Mouse (Mus musculus) embryonic facial prominence, embryonic 14.5 days (tissue): ENCODE data around the gene Tom1l1. TPM values are rescaled to one million over a fixed set of nuclear protein-coding genes. Genes with fewer than 3 reads are reported as not detected.
A peak's percentile ranks its signal among the peaks of the same experiment; 100 is the strongest.

Experiments used
- ATAC-seq: fragments of 200-750 bp; cut with Nextera tagmentation; 2 replicates; pipeline ENCODE4 v1.8.0; 2017; ENCODE audit warnings: low read depth, moderate number of reproducible peaks, moderate TSS enrichment
- DNase-seq: peaks from one replicate; pipeline ENCODE4 v3.0.0-alpha.2; 2015; ENCODE audit warnings: low spot score
- H3K27ac ChIP-seq: fragments of 300-500 bp; sonication (generic); replicated peaks from 2 replicates; pipeline ENCODE4 v1.5.1; 2014; ENCODE audit warnings: low read depth, mild to moderate bottlenecking, low read length, moderate library complexity
- H3K27me3 ChIP-seq: fragments of 300-500 bp; sonication (generic); replicated peaks from 2 replicates; pipeline ENCODE4 v1.6.1; 2014; ENCODE audit warnings: low read length; ENCODE audit not compliant: control insufficient read depth, insufficient read depth
- H3K36me3 ChIP-seq: fragments of 300-500 bp; sonication (generic); 2 replicates; pipeline ENCODE4 v1.6.1; 2014; ENCODE audit warnings: low read length, mixed read lengths; ENCODE audit not compliant: control insufficient read depth, insufficient read depth
- H3K4me1 ChIP-seq: fragments of 300-500 bp; sonication (generic); 2 replicates; pipeline ENCODE4 v1.6.1; 2014; ENCODE audit warnings: antibody characterized with exemption, low read length; ENCODE audit not compliant: control insufficient read depth, insufficient read depth
- H3K4me2 ChIP-seq: fragments of 300-500 bp; sonication (generic); 2 replicates; pipeline ENCODE4 v1.6.1; 2014; ENCODE audit warnings: low read depth, mild to moderate bottlenecking, low read length, moderate library complexity, mixed read lengths
- H3K4me3 ChIP-seq: fragments of 300-500 bp; sonication (generic); 2 replicates; pipeline ENCODE4 v1.5.1; 2014; ENCODE audit warnings: low read depth, mild to moderate bottlenecking, low read length
- H3K9ac ChIP-seq: fragments of 300-500 bp; sonication (generic); 2 replicates; pipeline ENCODE4 v1.6.1; 2014; ENCODE audit warnings: low read depth, mild to moderate bottlenecking, low read length, moderate library complexity, mixed read lengths
- H3K9me3 ChIP-seq: fragments of 300-500 bp; sonication (generic); 2 replicates; pipeline ENCODE4 v1.6.1; 2016; ENCODE audit warnings: low read length; ENCODE audit not compliant: control insufficient read depth
- WGBS: fragments of 180-500 bp; shearing (Covaris S2); extraction: QIAGEN DNeasy Blood & Tissue Kit; methylation state at CpG from one replicate; pipeline ENCODE4 v1.1.7; 2014; 5-methylcytosine and 5-hydroxymethylcytosine counted together
- polyA plus RNA-seq: library from polyadenylated mRNA; unstranded; fragments of >200 nt; fragmentation: Nextera tagmentation; extraction: Ambion mirVana; gene quantifications from 2 replicates; pipeline ENCODE4 v1.2.1, GENCODE M21; 2014

Tom1l1 gene
- polyA plus RNA-seq, 1 experiment from 2014 or later, result 28.8 TPM

- no peaks in the 10 kb centered on the region for H3K27me3 ChIP-seq
- 5% methylated on average over 6 of the region's 6 CpGs for WGBS
- H3K9ac ChIP-seq, result no peak overlapping the region
- H3K27ac ChIP-seq, result peak overlapping the region; percentile 89
- H3K36me3 ChIP-seq, result peaks cover 27% of the 10 kb centered on the region
- peaks cover 34% of the 10 kb centered on the region for H3K4me1 ChIP-seq
- H3K4me3 ChIP-seq, result no peak overlapping the region
- H3K4me2 ChIP-seq, result peak overlapping the region; percentile 24
- DNase-seq, result peak; percentile 94
- ATAC-seq, result peak; percentile 90
- no peaks in the 10 kb centered on the region for H3K9me3 ChIP-seq
Measured at GRCm38 (mm10) chr11:90665161-90665560, 23.0 kb downstream of the Tom1l1 start.

DNA sequence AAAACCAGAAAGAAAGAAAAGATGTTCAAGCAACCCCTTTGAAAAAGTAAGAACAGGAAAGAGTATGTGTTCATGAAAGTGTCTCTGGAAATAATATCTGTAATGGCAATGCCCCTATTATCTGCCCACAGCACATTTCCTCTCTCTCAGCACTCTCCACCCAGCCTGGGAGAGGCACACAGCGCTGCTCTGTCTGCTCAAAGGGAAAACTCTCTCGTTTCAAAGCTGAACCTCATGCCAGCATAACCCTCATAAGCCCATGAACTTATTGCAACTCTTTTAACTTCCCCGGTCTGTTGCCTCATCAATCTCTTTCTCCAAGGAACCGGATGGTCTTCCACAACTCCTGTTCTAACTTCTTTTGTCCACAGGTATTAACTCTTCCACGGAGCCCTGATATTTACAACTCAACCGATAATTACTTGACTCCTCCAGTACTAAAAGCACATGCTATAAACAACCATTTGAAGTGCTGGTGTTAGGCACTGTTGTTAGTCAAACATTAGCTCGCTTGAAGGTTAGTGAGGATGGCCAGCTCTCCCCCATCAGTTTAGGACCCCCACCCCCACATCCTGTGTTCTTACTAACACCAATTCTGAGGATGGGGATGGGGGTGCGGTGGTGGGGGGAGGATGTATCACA is 23.7 kb downstream of the Tom1l1 start:
- Histone ChIP-seq H3K27ac (peak overlapping the region; percentile 89), H3K4me3 (no peak overlapping the region), H3K36me3 (peaks cover 21% of the 10 kb centered on the region), H3K4me1 (peaks cover 34% of the 10 kb centered on the region), H3K27me3 (no peaks in the 10 kb centered on the region), H3K4me2 (peak overlapping the region; percentile 24), H3K9me3 (no peaks in the 10 kb centered on the region), H3K9ac (no peak overlapping the region)
- ATAC-seq, result peak; percentile 45; the same call in 1 of the 2 replicates
- peak; percentile 63 for DNase-seq
- WGBS, result 17% methylated on average over 8 of the region's 8 CpGs

- Histone ChIP-seq H3K4me2 (0 out of 2 replicates have a peak overlapping the region, but pooled peaks have one; percentile 24), H3K4me1 (peaks cover 34% of the 10 kb centered on the region), H3K36me3 (peaks cover 24% of the 10 kb centered on the region), H3K4me3 (no peak overlapping the region), H3K27me3 (no peaks in the 10 kb centered on the region), H3K27ac (peak overlapping the region; percentile 89), H3K9ac (no peak overlapping the region), H3K9me3 (no peaks in the 10 kb centered on the region)
- ATAC-seq, result no peak
- 38% methylated on average over 5 of the region's 5 CpGs for WGBS
- no peak for DNase-seq
Measured at GRCm38 (mm10) chr11:90663618-90664297, 24.4 kb downstream of the Tom1l1 start.

- 86% methylated on average over 3 of the region's 3 CpGs for WGBS
- H3K27ac ChIP-seq, result 0 out of 2 replicates have a peak overlapping the region, but pooled peaks have one; percentile 89
- no peak for ATAC-seq
- peaks cover 22% of the 10 kb centered on the region for H3K36me3 ChIP-seq
- no peak overlapping the region for H3K9ac ChIP-seq
- no peak overlapping the region for H3K4me2 ChIP-seq
- H3K27me3 ChIP-seq, result no peaks in the 10 kb centered on the region
- no peak for DNase-seq
- H3K4me3 ChIP-seq, result no peak overlapping the region
- H3K9me3 ChIP-seq, result no peaks in the 10 kb centered on the region
- peaks cover 34% of the 10 kb centered on the region for H3K4me1 ChIP-seq
Measured at GRCm38 (mm10) chr11:90663052-90663451, 25.1 kb downstream of the Tom1l1 start.

DNA sequence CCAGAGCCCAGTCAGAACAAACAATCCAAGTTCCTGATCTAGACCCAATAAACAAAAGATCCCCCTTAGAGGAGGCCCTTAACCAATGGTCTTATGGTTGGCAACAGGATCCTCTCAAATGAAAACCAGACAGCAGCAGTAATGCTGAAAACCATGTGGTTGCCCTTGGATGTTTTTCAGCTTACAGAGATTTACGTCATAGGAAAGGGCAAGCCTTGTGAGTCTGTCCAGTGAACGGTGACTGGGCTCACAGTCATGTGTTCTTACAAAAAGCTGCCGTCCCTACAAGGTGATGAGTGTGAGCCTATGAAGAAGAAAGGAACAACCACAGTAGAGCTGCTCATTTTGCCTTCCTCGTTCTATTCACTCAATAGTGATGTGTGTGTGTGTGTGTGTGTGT is 27.5 kb downstream of the Tom1l1 start:
- Histone ChIP-seq H3K27me3 (no peaks in the 10 kb centered on the region), H3K27ac (no peak overlapping the region), H3K4me1 (peaks cover 23% of the 10 kb centered on the region), H3K4me3 (no peak overlapping the region), H3K9ac (no peak overlapping the region), H3K4me2 (no peak overlapping the region), H3K36me3 (peaks cover 38% of the 10 kb centered on the region), H3K9me3 (no peaks in the 10 kb centered on the region)
- peak; percentile 56 for DNase-seq
- no peak for ATAC-seq
- 59% methylated on average over 4 of the region's 4 CpGs for WGBS

GRCm38 (mm10) chr11:90657527-90657926 is 30.6 kb downstream of the Tom1l1 start:
- no peaks in the 10 kb centered on the region for H3K27me3 ChIP-seq
- peaks cover 52% of the 10 kb centered on the region for H3K36me3 ChIP-seq
- H3K4me1 ChIP-seq, result no peaks in the 10 kb centered on the region
- no peak overlapping the region for H3K4me3 ChIP-seq
- H3K9me3 ChIP-seq, result no peaks in the 10 kb centered on the region
- no peak overlapping the region for H3K4me2 ChIP-seq
- H3K9ac ChIP-seq, result no peak overlapping the region
- 92% methylated on average over 12 of the region's 12 CpGs for WGBS
- H3K27ac ChIP-seq, result no peak overlapping the region
- ATAC-seq (no peak), DNase-seq (no peak)

- ATAC-seq (no peak), DNase-seq (no peak)
- H3K36me3 ChIP-seq, result peaks cover 61% of the 10 kb centered on the region
- H3K4me2 ChIP-seq, result no peak overlapping the region
- no peak overlapping the region for H3K4me3 ChIP-seq
- no peaks in the 10 kb centered on the region for H3K9me3 ChIP-seq
- no peaks in the 10 kb centered on the region for H3K4me1 ChIP-seq
- no peaks in the 10 kb centered on the region for H3K27me3 ChIP-seq
- H3K27ac ChIP-seq, result no peak overlapping the region
- 91% methylated on average over 4 of the region's 4 CpGs for WGBS
- no peak overlapping the region for H3K9ac ChIP-seq
Measured at GRCm38 (mm10) chr11:90652603-90653002, 35.6 kb downstream of the Tom1l1 start.

DNA sequence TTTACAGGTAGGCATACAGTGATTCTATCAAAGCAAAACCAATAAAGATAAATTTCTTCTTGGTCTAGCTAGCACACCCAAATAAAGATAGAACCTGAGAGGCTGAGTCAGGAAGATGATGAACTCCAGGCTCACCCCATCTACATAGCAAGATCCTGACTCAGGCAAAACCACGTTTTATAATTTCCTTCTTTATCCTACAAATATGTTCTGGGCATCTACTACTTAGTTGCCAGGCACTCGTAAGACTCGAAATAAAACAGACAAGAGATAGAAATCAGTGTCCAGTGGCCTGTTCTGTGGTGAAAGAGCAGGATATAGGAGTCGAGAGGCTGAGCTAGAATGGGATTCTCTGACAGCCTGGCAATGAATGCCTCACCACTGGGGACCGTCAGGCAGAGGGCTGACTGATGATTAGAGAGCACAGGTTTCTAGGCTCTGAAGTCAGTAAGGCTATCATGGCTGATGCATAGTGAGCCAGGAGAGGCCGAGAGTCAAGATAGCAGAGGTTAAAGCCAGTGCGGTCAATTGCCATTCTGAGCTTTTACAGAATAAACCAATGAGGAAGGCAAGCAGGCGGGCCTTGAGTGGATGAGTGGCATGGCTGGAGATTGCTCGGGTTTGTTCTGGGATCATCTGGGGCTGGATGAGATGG is 37.8 kb downstream of the Tom1l1 start:
- no peaks in the 10 kb centered on the region for H3K4me1 ChIP-seq
- DNase-seq (no peak), ATAC-seq (no peak)
- WGBS, result 78% methylated on average over 9 of the region's 9 CpGs
- H3K36me3 ChIP-seq, result peaks cover 63% of the 10 kb centered on the region
- H3K27ac ChIP-seq, result no peak overlapping the region
- H3K27me3 ChIP-seq, result no peaks in the 10 kb centered on the region
- no peak overlapping the region for H3K4me3 ChIP-seq
- H3K9me3 ChIP-seq, result no peaks in the 10 kb centered on the region
- no peak overlapping the region for H3K9ac ChIP-seq
- no peak overlapping the region for H3K4me2 ChIP-seq
